Mouse (Mus musculus) kidney, adult 8-10 months (tissue): ENCODE data around the gene Ccl19.
"Not testable (repeated sequence)": the region's sequence is repeated elsewhere in the genome, so short reads cannot be mapped to it uniquely, and the experiment has no call there.

Experiments
- DNase-seq, 2 experiments: peaks; one replicate each; pipeline ENCODE4 v3.0.0; 2022

Gene Ccl19

GRCm38 (mm10) chr4:42756477-42756876, at the start of gene Ccl19:
Gene Ccl19 (minus strand): TSS chr4:42756577.
- DNase-seq: not testable (repeated sequence)

GRCm38 (mm10) chr4:42773893-42774292, 17.5 kb upstream of the Ccl19 start, which contains the start of gene Ccl21a:
Gene Ccl21a (minus strand): TSS chr4:42773993.
- DNase-seq: not testable (repeated sequence)

GRCm38 (mm10) chr4:42735245-42735644, 21.1 kb downstream of the Ccl19 start, which contains the start of gene 4930578G10Rik:
Gene 4930578G10Rik (plus strand): TSS chr4:42735545.
- DNase-seq: not testable (repeated sequence)
